Mouse (Mus musculus) spleen, postnatal 10 days (tissue): Measurements from ENCODE around the gene Armc8.
A peak's percentile ranks its signal among the peaks of the same experiment; 100 is the strongest.

Experiments used
- DNase-seq, 2 experiments: peaks; one replicate each; pipeline ENCODE4 v3.0.0; 2021 to 2022; ENCODE audit warnings: low spot score in 2 of 2

Armc8 gene

GRCm38 (mm10) chr9:99447323-99447722 is 121.4 kb downstream of the Armc8 start:
- DNase-seq: no peak

- DNase-seq: no peak
Measured at GRCm38 (mm10) chr9:99446259-99446658, 122.4 kb downstream of the Armc8 start.

GRCm38 (mm10) chr9:99444590-99445178 is 124.0 kb downstream of the Armc8 start:
- DNase-seq: peak in 1 of 2 experiments; percentile 26

DNA sequence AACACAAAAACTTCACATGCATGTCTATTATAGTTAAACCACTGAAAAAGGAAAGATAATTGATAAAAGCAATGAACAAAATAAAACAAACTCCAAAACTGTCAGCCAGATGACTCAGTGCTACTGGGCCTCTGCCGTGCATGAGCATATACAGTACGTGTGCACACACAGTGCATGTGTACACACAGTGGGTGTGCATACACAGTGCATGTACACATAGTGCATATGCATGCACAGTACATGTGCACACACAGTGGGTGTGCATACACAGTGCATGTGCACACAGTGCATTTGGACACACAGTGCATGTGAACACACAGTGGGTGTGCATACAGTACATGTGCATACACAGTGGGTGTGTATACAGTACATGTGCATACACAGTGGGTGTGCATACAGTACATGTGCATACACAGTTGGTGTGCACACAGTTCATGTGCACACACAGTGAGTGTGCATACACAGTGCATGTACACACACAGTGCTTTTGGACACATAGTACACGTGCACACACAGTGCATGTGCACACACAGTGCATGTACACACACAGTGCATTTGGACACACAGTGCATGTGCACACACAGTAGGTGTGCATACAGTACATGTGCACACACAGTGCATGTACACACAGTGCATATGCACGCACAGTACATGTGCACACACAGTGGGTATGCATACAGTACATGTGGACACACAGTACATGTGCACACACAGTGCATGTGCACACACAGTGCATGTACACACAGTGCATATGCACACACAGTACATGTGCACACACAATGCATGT is 126.9 kb downstream of the Armc8 start:
- DNase-seq: no peak

DNA sequence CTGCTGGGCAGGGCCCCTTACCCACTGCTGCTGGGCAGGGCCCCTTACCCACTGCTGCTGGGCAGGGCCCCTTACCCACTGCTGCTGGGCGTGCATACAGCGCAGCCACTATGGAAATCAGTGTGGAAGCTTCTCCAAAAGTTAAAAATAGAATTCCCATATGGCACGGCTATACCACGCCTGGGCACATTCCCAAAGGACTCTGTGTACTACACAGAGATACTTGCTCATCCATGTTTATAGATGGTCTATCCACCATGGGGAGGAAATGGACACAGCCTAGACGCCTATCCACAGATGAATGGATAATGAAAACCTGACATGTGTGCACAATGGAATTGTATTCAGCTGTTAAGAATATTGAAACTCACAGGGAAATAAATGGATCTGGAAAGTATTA is 127.8 kb downstream of the Armc8 start:
- DNase-seq: no peak

- DNase-seq: no peak
Measured at GRCm38 (mm10) chr9:99439064-99439463, 129.6 kb downstream of the Armc8 start.

- DNase-seq: no peak
Measured at GRCm38 (mm10) chr9:99437781-99438565, 130.7 kb downstream of the Armc8 start.

DNA sequence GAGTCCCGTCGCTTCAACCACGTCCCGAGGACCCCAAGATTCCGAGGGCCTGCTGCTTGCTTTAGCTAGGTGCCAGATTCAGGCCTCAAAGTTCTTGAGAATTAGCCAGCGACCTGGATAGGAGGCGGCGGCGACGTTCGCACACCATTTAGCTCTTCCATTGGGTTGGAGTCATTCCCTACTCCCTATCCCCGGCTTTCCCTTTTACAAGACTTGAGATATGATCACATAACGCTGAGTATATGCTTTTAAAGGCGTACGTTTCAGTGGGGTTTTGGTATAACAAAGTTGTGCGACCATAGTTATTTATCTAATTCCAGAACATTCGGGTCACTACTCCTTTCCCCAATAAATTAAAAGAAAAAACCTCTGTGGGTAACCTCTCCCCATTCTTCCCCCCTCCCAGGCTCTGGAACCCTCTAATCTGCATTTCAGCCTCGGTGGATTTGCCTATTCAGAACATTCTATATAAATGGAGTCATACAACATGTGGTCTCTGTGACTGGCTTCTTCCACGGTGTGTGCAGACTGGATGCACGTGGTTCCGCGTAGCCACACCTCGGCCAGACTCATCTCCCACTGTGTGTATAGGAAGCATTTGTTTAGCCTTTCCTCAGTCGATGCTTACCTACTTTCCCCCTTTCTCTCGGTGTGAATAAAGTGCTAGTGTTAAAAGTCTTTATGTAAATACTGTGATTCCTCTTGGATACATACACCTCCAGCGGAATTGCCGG is 131.5 kb downstream of the Armc8 start, which contains the start of gene Mras:
Gene Mras (minus strand): TSS at position 351 of the 734 bp plus-strand sequence.
- no peak for DNase-seq

DNA sequence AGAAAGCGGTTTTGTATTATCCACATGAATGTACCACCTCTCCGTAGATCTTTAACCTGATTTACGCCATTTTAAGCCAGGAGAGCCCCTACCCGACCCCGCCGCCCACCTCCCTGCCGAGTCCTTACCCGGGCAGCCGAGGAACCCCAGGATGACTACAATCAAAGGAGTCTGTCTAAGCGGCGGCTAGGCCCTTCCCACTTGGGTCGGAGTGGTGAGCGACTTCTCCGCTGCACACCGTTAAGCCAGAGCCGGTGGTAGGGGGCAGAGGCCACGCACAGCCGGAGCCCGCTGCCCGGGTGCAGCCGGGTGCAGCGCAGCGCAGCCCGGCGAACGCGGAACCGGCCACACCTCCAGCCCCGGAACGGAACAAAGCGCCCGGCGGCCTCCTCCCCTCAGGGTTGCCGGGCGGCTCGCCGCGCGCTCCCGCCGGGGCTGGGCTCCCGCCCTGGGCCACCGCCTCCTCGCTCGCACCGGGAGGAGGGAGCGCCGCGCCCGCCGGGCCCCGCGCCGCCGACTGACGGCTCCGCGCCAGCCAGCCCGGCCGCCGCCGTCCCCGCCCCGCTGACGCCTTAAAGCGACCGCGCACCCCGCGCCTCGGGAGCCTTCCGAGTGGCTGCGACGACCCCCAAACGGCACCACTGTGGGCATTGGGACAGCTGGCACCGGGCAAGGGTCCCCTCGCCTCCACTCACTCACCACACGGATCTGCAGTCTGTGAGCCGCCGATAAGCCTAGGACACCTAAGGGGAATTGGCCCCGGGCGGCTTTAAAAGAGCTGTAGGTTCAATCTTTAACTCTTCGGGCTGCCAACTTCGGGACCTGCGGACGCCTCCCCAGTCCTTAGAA is 132.3 kb downstream of the Armc8 start:
- peak; percentile 14 to 43 for DNase-seq

GRCm38 (mm10) chr9:99435619-99436181 is 133.0 kb downstream of the Armc8 start:
- no peak for DNase-seq

DNA sequence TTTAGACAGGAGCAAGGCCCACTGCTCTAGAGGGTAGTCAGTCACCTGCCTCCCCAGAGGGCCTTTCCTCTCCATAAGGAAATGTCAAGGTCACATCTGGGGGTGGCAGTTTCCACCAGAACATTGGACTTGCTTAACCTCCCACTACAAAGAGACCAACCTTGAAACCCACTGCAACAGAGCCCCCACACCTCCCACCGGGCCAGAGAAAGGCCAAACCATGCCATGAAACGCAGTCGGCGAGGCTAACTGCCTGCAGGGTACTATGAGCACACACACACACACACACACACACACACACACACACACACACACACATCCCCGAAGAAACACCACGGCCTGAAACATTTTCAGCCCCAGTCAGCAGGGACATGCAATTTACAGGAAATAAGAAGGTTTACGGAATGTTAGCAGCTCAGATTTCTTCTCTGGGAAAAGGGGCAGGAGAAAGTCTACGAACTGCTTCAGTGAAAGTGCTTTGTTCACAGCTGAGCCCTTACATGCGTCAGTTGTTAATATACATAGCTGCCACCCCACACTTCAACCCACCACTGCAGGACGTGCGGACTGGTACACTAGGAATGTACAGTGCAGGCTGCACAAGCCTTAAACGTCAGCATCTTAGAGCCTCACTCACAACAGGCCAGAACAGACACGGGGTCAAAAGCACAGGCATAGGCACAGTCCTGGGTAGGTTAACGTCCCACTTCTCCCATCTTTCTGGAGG is 133.6 kb downstream of the Armc8 start:
- DNase-seq: no peak

DNA sequence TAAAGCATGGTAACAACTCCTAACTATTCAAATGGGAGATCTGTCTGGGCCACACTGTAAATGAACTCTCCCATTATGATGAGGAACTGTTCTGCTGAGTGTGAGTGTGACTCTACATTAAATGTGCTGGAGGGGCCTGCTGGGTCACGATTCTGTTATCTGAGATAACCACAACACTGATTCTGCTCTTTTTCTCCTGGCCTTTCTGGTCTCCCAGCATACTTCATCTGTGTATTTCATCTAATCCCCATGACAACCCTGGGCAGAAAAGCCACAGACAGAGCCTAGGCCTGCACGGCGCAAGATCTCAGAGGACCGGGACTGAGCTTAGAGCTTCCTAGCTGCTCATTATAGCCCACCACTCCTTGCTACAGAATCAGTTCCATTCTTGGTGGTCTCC is 136.2 kb downstream of the Armc8 start:
- no peak for DNase-seq

GRCm38 (mm10) chr9:99431963-99432362 is 136.7 kb downstream of the Armc8 start:
- no peak for DNase-seq

DNA sequence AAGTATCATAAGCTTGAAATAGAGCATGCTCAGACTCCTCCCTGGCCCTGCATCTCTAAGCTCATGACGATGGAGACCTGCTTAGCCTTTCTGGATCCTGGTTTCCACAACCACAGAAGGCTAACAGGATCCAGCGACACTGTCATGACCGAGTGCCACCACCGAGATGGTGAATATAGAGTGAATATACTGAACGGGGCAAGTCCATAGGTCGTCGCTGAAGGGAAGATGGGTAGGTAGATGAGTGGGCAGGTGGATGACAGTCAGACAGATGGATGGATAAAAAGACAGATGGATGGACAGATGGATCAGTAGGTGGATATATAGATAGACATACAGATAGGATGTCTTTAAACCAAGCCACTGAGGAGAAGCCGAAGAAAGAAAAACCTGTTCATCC is 137.4 kb downstream of the Armc8 start:
- no peak for DNase-seq

DNA sequence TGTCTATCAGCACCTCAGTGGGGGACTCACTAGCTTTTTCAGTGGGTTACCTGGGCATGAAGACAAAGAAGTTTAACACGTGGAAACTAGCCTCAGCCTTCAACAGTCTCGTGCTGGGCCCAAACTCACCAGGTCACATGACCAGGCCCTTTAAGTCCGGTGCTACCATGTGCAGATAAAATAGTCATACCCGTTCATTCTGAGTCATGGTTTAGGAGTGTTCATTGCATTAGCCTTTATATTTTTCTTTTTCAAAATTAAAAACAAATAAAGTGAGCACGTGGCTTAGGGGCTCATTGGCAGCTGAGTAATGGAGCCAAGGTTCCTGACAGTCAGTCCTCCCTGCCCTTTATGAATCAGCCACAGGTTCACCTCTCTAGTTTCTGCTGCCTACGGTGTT is 137.9 kb downstream of the Armc8 start:
- DNase-seq: no peak

DNA sequence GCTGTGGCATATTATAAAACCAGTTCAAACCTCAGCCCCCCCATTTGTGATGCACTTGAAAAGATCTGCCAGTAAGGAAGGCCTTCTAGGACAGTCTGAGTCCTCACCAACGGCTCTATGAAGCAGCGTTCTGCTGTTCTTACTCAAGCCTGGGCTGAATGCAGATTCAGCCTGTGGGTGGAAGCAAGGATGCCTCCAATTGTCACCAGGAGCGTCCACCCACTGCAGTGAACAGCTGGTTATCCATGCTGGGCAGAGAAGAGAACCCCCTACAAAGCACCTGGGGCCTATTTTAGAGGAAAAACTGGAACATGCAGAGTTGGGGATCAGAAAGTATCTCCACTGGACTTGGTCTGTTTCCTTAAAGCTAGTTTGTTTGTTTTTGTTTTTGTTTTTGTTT is 138.9 kb downstream of the Armc8 start:
- DNase-seq: no peak

DNA sequence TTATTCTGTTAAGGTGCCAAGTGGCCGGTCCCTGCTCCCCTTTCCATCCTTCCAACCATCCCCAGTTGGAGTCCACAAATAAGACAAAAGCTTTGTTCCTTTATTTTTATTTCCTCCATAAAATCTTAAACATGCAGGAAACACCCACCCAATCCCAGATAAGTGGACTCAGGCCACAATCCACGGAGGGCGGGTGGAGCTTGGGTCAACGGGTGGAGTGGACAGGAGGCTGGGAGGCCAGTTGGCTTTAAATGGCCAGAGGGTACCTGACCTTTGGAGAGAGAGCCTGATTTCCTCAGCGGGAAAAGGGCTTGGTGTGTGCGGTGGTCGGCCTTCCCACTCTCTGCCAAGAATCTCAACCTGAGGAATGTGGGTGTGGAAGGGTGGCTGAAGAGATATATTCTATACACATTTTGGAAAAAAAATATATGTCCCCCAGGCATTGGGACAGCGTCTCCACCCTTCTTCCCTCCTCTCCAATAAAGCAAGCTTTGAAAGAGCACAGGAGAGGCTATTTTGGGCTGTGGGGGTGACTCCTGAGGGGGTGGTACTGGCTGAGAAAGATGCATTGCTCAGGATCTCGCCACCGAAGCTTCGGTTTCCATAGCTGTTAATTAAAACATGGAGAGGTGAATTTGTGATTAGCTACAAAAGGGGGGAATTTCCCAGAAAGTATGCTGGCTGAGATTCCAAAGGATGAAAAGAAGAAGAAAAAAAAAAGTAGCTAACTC is 139.9 kb downstream of the Armc8 start:
- DNase-seq: no peak
